Mouse (Mus musculus): ENCODE measurements around the gene Ppfibp2. TPM values are rescaled to one million over a fixed set of nuclear protein-coding genes. Genes with fewer than 3 reads are reported as not detected.

Ppfibp2 gene
- total RNA-seq, 2 experiments from 2014 or later = 4.0 to 4.5 TPM

GRCm38 (mm10) chr7:107659186-107659918, 64.3 kb downstream of the Ppfibp2 start:
- DNase-seq (ENCODE audit: low spot score in 2 of 2) = no peak
- intact Hi-C loops (cut with DNase I) = no loop called here

GRCm38 (mm10) chr7:107661189-107661842, 66.3 kb downstream of the Ppfibp2 start:
- peak; percentile 80 to 85 for DNase-seq (ENCODE audit: low spot score in 2 of 2)
- intact Hi-C loops (cut with DNase I) = loop anchor here (2.0 to 5.0 kb wide), 2 partner anchors 47 to 76 kb away; no protein-coding TSS in a partner anchor

GRCm38 (mm10) chr7:107661843-107662281, 66.9 kb downstream of the Ppfibp2 start:
- DNase-seq (ENCODE audit: low spot score in 2 of 2) = no peak
- intact Hi-C loops (cut with DNase I) = loop anchor here (2.0 to 5.0 kb wide), 2 partner anchors 47 to 75 kb away; no protein-coding TSS in a partner anchor

GRCm38 (mm10) chr7:107663621-107664020, 68.6 kb downstream of the Ppfibp2 start:
- intact Hi-C loops (cut with DNase I) = loop anchor here (5.0 kb wide), 1 partner anchor 74 kb away; no protein-coding TSS in a partner anchor
- no peak for DNase-seq (ENCODE audit: low spot score in 2 of 2)

- intact Hi-C loops (cut with DNase I) = loop anchor here (5.0 kb wide), 1 partner anchor 73 kb away; no protein-coding TSS in a partner anchor
- peak; percentile 11 to 19 for DNase-seq (ENCODE audit: low spot score in 2 of 2)
These were observed 69.4 kb downstream of the Ppfibp2 start for GRCm38 (mm10) chr7:107664063-107665056.

- intact Hi-C loops (cut with DNase I) = no loop called here
These were observed 70.2 kb downstream of the Ppfibp2 start for GRCm38 (mm10) chr7:107665221-107665585.

GRCm38 (mm10) chr7:107665586-107666261, 70.7 kb downstream of the Ppfibp2 start:
- intact Hi-C loops (cut with DNase I) = no loop called here
- DNase-seq (ENCODE audit: low spot score in 2 of 2) = peak; percentile 28 to 46

More at GRCm38 (mm10) chr7:107665221-107665585, 70.2 kb downstream of the Ppfibp2 start:
- DNase-seq (ENCODE audit: low spot score in 2 of 2) = peak; percentile 43 to 76

- intact Hi-C loops (cut with DNase I) = no loop called here
- DNase-seq (ENCODE audit: low spot score in 2 of 2) = no peak
These were observed 71.4 kb downstream of the Ppfibp2 start for GRCm38 (mm10) chr7:107666262-107666902.

GRCm38 (mm10) chr7:107668514-107668913, 73.5 kb downstream of the Ppfibp2 start:
- intact Hi-C loops (cut with DNase I) = no loop called here

GRCm38 (mm10) chr7:107675224-107675623, 80.2 kb downstream of the Ppfibp2 start:
- intact Hi-C loops (cut with DNase I) = no loop called here
- DNase-seq (ENCODE audit: low spot score in 2 of 2) = no peak

More at GRCm38 (mm10) chr7:107668514-107668913, 73.5 kb downstream of the Ppfibp2 start:
- DNase-seq (ENCODE audit: low spot score in 2 of 2) = no peak

GRCm38 (mm10) chr7:107680151-107680852, 85.3 kb downstream of the Ppfibp2 start:
- no peak for DNase-seq (ENCODE audit: low spot score in 2 of 2)
- intact Hi-C loops (cut with DNase I) = no loop called here

- no peak for DNase-seq (ENCODE audit: low spot score in 2 of 2)
- intact Hi-C loops (cut with DNase I) = no loop called here
These were observed 86.3 kb downstream of the Ppfibp2 start for GRCm38 (mm10) chr7:107681306-107681705.

GRCm38 (mm10) chr7:107683162-107683561, 88.2 kb downstream of the Ppfibp2 start:
- DNase-seq (ENCODE audit: low spot score in 2 of 2) = no peak
- intact Hi-C loops (cut with DNase I) = no loop called here

- intact Hi-C loops (cut with DNase I) = no loop called here
These were observed 88.6 kb downstream of the Ppfibp2 start for GRCm38 (mm10) chr7:107683622-107684021.

GRCm38 (mm10) chr7:107685238-107685954, 90.4 kb downstream of the Ppfibp2 start:
- intact Hi-C loops (cut with DNase I) = no loop called here

More at GRCm38 (mm10) chr7:107683622-107684021, 88.6 kb downstream of the Ppfibp2 start:
- DNase-seq (ENCODE audit: low spot score in 2 of 2) = no peak

GRCm38 (mm10) chr7:107685955-107686285, 90.9 kb downstream of the Ppfibp2 start:
- DNase-seq (ENCODE audit: low spot score in 2 of 2) = no peak

More at GRCm38 (mm10) chr7:107685238-107685954, 90.4 kb downstream of the Ppfibp2 start:
- no peak for DNase-seq (ENCODE audit: low spot score in 2 of 2)

GRCm38 (mm10) chr7:107687412-107687811, 92.4 kb downstream of the Ppfibp2 start:
- intact Hi-C loops (cut with DNase I) = no loop called here

More at GRCm38 (mm10) chr7:107685955-107686285, 90.9 kb downstream of the Ppfibp2 start:
- intact Hi-C loops (cut with DNase I) = no loop called here

More at GRCm38 (mm10) chr7:107687412-107687811, 92.4 kb downstream of the Ppfibp2 start:
- no peak for DNase-seq (ENCODE audit: low spot score in 2 of 2)

Data from left cerebral cortex, postnatal 14 days (tissue).